Mouse (Mus musculus): ENCODE measurements around the gene Actg2. TPM values are rescaled to one million over a fixed set of nuclear protein-coding genes. Genes with fewer than 3 reads are reported as not detected.
A peak's percentile ranks its signal among the peaks of the same experiment; 100 is the strongest.
"Not testable (repeated sequence)": the region's sequence is repeated elsewhere in the genome, so short reads cannot be mapped to it uniquely, and the experiment has no call there.

Actg2 gene
- not detected in 2 replicates for total RNA-seq (2015; ENCODE audit: low replicate concordance)
- total RNA-seq (2017; ENCODE audit: low replicate concordance), result not detected in 2 replicates

- ATAC-seq (replicated peaks; ENCODE audit: low FRiP score, poor library complexity, severe bottlenecking), result no peak
These were observed at the start of gene Actg2 for GRCm38 (mm10) chr6:83536028-83536794. Gene Actg2, minus strand, starts transcription at chr6:83536265.

- not testable (repeated sequence) for ATAC-seq (replicated peaks; ENCODE audit: low FRiP score, poor library complexity, severe bottlenecking)
These were observed 49.3 kb upstream of the Actg2 start for GRCm38 (mm10) chr6:83585328-83585727.

- no peak for ATAC-seq (replicated peaks; ENCODE audit: low FRiP score, poor library complexity, severe bottlenecking)
These were observed 47.5 kb upstream of the Actg2 start for GRCm38 (mm10) chr6:83583591-83583990.

- peak; percentile 64 for ATAC-seq (replicated peaks; ENCODE audit: low FRiP score, poor library complexity, severe bottlenecking)
These were observed 46.8 kb upstream of the Actg2 start for GRCm38 (mm10) chr6:83582938-83583270.

- no peak for ATAC-seq (replicated peaks; ENCODE audit: low FRiP score, poor library complexity, severe bottlenecking)
These were observed 46.3 kb upstream of the Actg2 start for GRCm38 (mm10) chr6:83582135-83582937.

- no peak for ATAC-seq (replicated peaks; ENCODE audit: low FRiP score, poor library complexity, severe bottlenecking)
These were observed 41.5 kb upstream of the Actg2 start for GRCm38 (mm10) chr6:83577534-83577933.

GRCm38 (mm10) chr6:83575609-83576008 is 39.5 kb upstream of the Actg2 start:
- no peak for ATAC-seq (replicated peaks; ENCODE audit: low FRiP score, poor library complexity, severe bottlenecking)

GRCm38 (mm10) chr6:83572671-83573070 is 36.6 kb upstream of the Actg2 start, which contains the start of gene Stambp:
Gene Stambp, minus strand, starts transcription at chr6:83572729.
- ATAC-seq (replicated peaks; ENCODE audit: low FRiP score, poor library complexity, severe bottlenecking), result 0 out of 2 replicates have a peak, but pooled peaks have one; percentile 12

- ATAC-seq (replicated peaks; ENCODE audit: low FRiP score, poor library complexity, severe bottlenecking), result peak; percentile 97
These were observed 36.0 kb upstream of the Actg2 start for GRCm38 (mm10) chr6:83571840-83572667.

GRCm38 (mm10) chr6:83568901-83569862 is 33.1 kb upstream of the Actg2 start:
- no peak for ATAC-seq (replicated peaks; ENCODE audit: low FRiP score, poor library complexity, severe bottlenecking)

GRCm38 (mm10) chr6:83555972-83556371 is 19.9 kb upstream of the Actg2 start:
- ATAC-seq (replicated peaks; ENCODE audit: low FRiP score, poor library complexity, severe bottlenecking), result no peak

- ATAC-seq (replicated peaks; ENCODE audit: low FRiP score, poor library complexity, severe bottlenecking), result no peak
These were observed 12.3 kb upstream of the Actg2 start for GRCm38 (mm10) chr6:83548346-83548745.

GRCm38 (mm10) chr6:83545778-83546177 is 9.7 kb upstream of the Actg2 start:
- ATAC-seq (replicated peaks; ENCODE audit: low FRiP score, poor library complexity, severe bottlenecking), result no peak

- no peak for ATAC-seq (replicated peaks; ENCODE audit: low FRiP score, poor library complexity, severe bottlenecking)
These were observed 5.8 kb upstream of the Actg2 start for GRCm38 (mm10) chr6:83541756-83542456.

GRCm38 (mm10) chr6:83540017-83540416 is 4.0 kb upstream of the Actg2 start:
- no peak for ATAC-seq (replicated peaks; ENCODE audit: low FRiP score, poor library complexity, severe bottlenecking)

GRCm38 (mm10) chr6:83536795-83537059 is 662 bp upstream of the Actg2 start:
- ATAC-seq (replicated peaks; ENCODE audit: low FRiP score, poor library complexity, severe bottlenecking), result no peak

GRCm38 (mm10) chr6:83532608-83533007 is 3.5 kb downstream of the Actg2 start:
- no peak for ATAC-seq (replicated peaks; ENCODE audit: low FRiP score, poor library complexity, severe bottlenecking)

- ATAC-seq (replicated peaks; ENCODE audit: low FRiP score, poor library complexity, severe bottlenecking), result no peak
These were observed 12.9 kb downstream of the Actg2 start for GRCm38 (mm10) chr6:83523194-83523593.

- ATAC-seq (replicated peaks; ENCODE audit: low FRiP score, poor library complexity, severe bottlenecking), result no peak
These were observed 14.3 kb downstream of the Actg2 start for GRCm38 (mm10) chr6:83521784-83522183.

Measured in erythroblast, adult 5-6 weeks (primary cell).